Mouse (Mus musculus): ENCODE measurements around the gene 4933428G20Rik. TPM values are rescaled to one million over a fixed set of nuclear protein-coding genes. Genes with fewer than 3 reads are reported as not detected.

4933428G20Rik gene
- polyA plus RNA-seq, 1 experiment, result 1.0 TPM

GRCm38 (mm10) chr11:97531381-97532260, 31.5 kb upstream of the 4933428G20Rik start:
- Histone ChIP-seq H3K36me3 (ENCODE audit: control insufficient read depth, insufficient read depth) (no peaks in the 10 kb centered on the region), H3K4me3 (no peak overlapping the region), H3K27me3 (ENCODE audit: control insufficient read depth, insufficient read depth, insufficient read length) (peaks cover 71% of the 10 kb centered on the region), H3K79me2 (ENCODE audit: control insufficient read depth, insufficient read depth) (no peaks in the 10 kb centered on the region), H3ac (ENCODE audit: control insufficient read depth, insufficient read length) (no peak overlapping the region), H3K4me2 (ENCODE audit: low read depth) (peak overlapping the region; percentile 100)
- peak in 1 of 3 experiments; percentile 42 for TF ChIP-seq MYOD1 (IDR thresholded peaks at IDR 0.05; ENCODE audit: control insufficient read depth in 1 of 3, insufficient read length in 2 of 3, low read depth in 2 of 3)
- no peak for TF ChIP-seq POLR2A (IDR thresholded peaks at IDR 0.05; ENCODE audit: insufficient read length, low read depth)

GRCm38 (mm10) chr11:97530961-97531360, 30.8 kb upstream of the 4933428G20Rik start:
- peaks cover 69% of the 10 kb centered on the region for H3K27me3 ChIP-seq (ENCODE audit: control insufficient read depth, insufficient read depth, insufficient read length)
- H3K4me2 ChIP-seq (ENCODE audit: low read depth), result no peak overlapping the region
- no peak overlapping the region for H3ac ChIP-seq (ENCODE audit: control insufficient read depth, insufficient read length)
- H3K79me2 ChIP-seq (ENCODE audit: control insufficient read depth, insufficient read depth), result no peaks in the 10 kb centered on the region
- no peaks in the 10 kb centered on the region for H3K36me3 ChIP-seq (ENCODE audit: control insufficient read depth, insufficient read depth)
- no peak overlapping the region for H3K4me3 ChIP-seq
- TF ChIP-seq TCF3 (IDR thresholded peaks at IDR 0.05; ENCODE audit: insufficient read length, low read depth), result no peak
- no peak for TF ChIP-seq MYOD1 (IDR thresholded peaks at IDR 0.05; ENCODE audit: control insufficient read depth in 1 of 3, insufficient read length in 2 of 3, low read depth in 2 of 3)
- no peak for TF ChIP-seq MAX (IDR thresholded peaks at IDR 0.05; ENCODE audit: low read depth)
- no peak for TF ChIP-seq USF1 (IDR thresholded peaks at IDR 0.05; ENCODE audit: low read depth)
- TF ChIP-seq MYOG (IDR thresholded peaks at IDR 0.05; ENCODE audit: control insufficient read depth in 1 of 3, insufficient read depth in 1 of 3, insufficient read length in 2 of 3, low read depth in 2 of 3), result no peak
- no peak for TF ChIP-seq CEBPB (IDR thresholded peaks at IDR 0.05; ENCODE audit: insufficient read depth, poor library complexity, severe bottlenecking)
- TF ChIP-seq POLR2A (IDR thresholded peaks at IDR 0.05; ENCODE audit: insufficient read length, low read depth), result no peak
- TF ChIP-seq REST (IDR thresholded peaks at IDR 0.05; ENCODE audit: insufficient read depth, insufficient read length), result no peak
- TF ChIP-seq POLR2AphosphoS2 (IDR thresholded peaks at IDR 0.05; ENCODE audit: insufficient read length, low read depth), result no peak
- no peak for TF ChIP-seq TCF12 (IDR thresholded peaks at IDR 0.05; ENCODE audit: insufficient read depth, poor library complexity, severe bottlenecking)
- no peak for TF ChIP-seq E2F4 (IDR thresholded peaks at IDR 0.05; ENCODE audit: insufficient read depth)

- no peaks in the 10 kb centered on the region for H3K36me3 ChIP-seq (ENCODE audit: control insufficient read depth, insufficient read depth)
- peaks cover 60% of the 10 kb centered on the region for H3K27me3 ChIP-seq (ENCODE audit: control insufficient read depth, insufficient read depth, insufficient read length)
- TF ChIP-seq SRF (IDR thresholded peaks at IDR 0.05; ENCODE audit: control insufficient read depth, insufficient read length, low read depth) (no peak), CEBPB (IDR thresholded peaks at IDR 0.05; ENCODE audit: insufficient read depth, poor library complexity, severe bottlenecking) (no peak), MYOD1 (IDR thresholded peaks at IDR 0.05; ENCODE audit: control insufficient read depth in 1 of 3, insufficient read length in 2 of 3, low read depth in 2 of 3) (no peak), MAX (IDR thresholded peaks at IDR 0.05; ENCODE audit: low read depth) (no peak), USF1 (IDR thresholded peaks at IDR 0.05; ENCODE audit: low read depth) (no peak), POLR2A (IDR thresholded peaks at IDR 0.05; ENCODE audit: insufficient read length, low read depth) (no peak), TCF12 (IDR thresholded peaks at IDR 0.05; ENCODE audit: insufficient read depth, poor library complexity, severe bottlenecking) (no peak), TCF3 (IDR thresholded peaks at IDR 0.05; ENCODE audit: insufficient read length, low read depth) (no peak), MYOG (IDR thresholded peaks at IDR 0.05; ENCODE audit: control insufficient read depth in 1 of 3, insufficient read depth in 1 of 3, insufficient read length in 2 of 3, low read depth in 2 of 3) (no peak), E2F4 (IDR thresholded peaks at IDR 0.05; ENCODE audit: insufficient read depth) (no peak), POLR2AphosphoS2 (IDR thresholded peaks at IDR 0.05; ENCODE audit: insufficient read length, low read depth) (no peak), REST (IDR thresholded peaks at IDR 0.05; ENCODE audit: insufficient read depth, insufficient read length) (no peak)
- H3K4me3 ChIP-seq, result no peak overlapping the region
- no peak overlapping the region for H3K4me2 ChIP-seq (ENCODE audit: low read depth)
- H3ac ChIP-seq (ENCODE audit: control insufficient read depth, insufficient read length), result no peak overlapping the region
- H3K79me2 ChIP-seq (ENCODE audit: control insufficient read depth, insufficient read depth), result no peaks in the 10 kb centered on the region
Measured at GRCm38 (mm10) chr11:97530069-97530468, 29.9 kb upstream of the 4933428G20Rik start.

GRCm38 (mm10) chr11:97528282-97528808, 28.2 kb upstream of the 4933428G20Rik start:
- Histone ChIP-seq H3K36me3 (ENCODE audit: control insufficient read depth, insufficient read depth) (no peaks in the 10 kb centered on the region), H3K79me2 (ENCODE audit: control insufficient read depth, insufficient read depth) (no peaks in the 10 kb centered on the region), H3K4me2 (ENCODE audit: low read depth) (no peak overlapping the region), H3K27me3 (ENCODE audit: control insufficient read depth, insufficient read depth, insufficient read length) (peaks cover 43% of the 10 kb centered on the region), H3ac (ENCODE audit: control insufficient read depth, insufficient read length) (no peak overlapping the region), H3K4me3 (no peak overlapping the region)
- TF ChIP-seq MYOD1 (IDR thresholded peaks at IDR 0.05; ENCODE audit: control insufficient read depth in 1 of 3, insufficient read length in 2 of 3, low read depth in 2 of 3) (no peak), MAX (IDR thresholded peaks at IDR 0.05; ENCODE audit: low read depth) (no peak), MYOG (IDR thresholded peaks at IDR 0.05; ENCODE audit: control insufficient read depth in 1 of 3, insufficient read depth in 1 of 3, insufficient read length in 2 of 3, low read depth in 2 of 3) (no peak), TCF12 (IDR thresholded peaks at IDR 0.05; ENCODE audit: insufficient read depth, poor library complexity, severe bottlenecking) (no peak), SRF (IDR thresholded peaks at IDR 0.05; ENCODE audit: control insufficient read depth, insufficient read length, low read depth) (no peak), USF1 (IDR thresholded peaks at IDR 0.05; ENCODE audit: low read depth) (no peak), E2F4 (IDR thresholded peaks at IDR 0.05; ENCODE audit: insufficient read depth) (no peak)

GRCm38 (mm10) chr11:97525313-97525712, 25.2 kb upstream of the 4933428G20Rik start:
- TF ChIP-seq E2F4 (IDR thresholded peaks at IDR 0.05; ENCODE audit: insufficient read depth) (no peak), MAX (IDR thresholded peaks at IDR 0.05; ENCODE audit: low read depth) (no peak), MYOD1 (IDR thresholded peaks at IDR 0.05; ENCODE audit: control insufficient read depth in 1 of 3, insufficient read length in 2 of 3, low read depth in 2 of 3) (no peak), POLR2AphosphoS2 (IDR thresholded peaks at IDR 0.05; ENCODE audit: insufficient read length, low read depth) (no peak), TCF12 (IDR thresholded peaks at IDR 0.05; ENCODE audit: insufficient read depth, poor library complexity, severe bottlenecking) (no peak), TCF3 (IDR thresholded peaks at IDR 0.05; ENCODE audit: insufficient read length, low read depth) (no peak), POLR2A (IDR thresholded peaks at IDR 0.05; ENCODE audit: insufficient read length, low read depth) (no peak), SRF (IDR thresholded peaks at IDR 0.05; ENCODE audit: control insufficient read depth, insufficient read length, low read depth) (no peak), REST (IDR thresholded peaks at IDR 0.05; ENCODE audit: insufficient read depth, insufficient read length) (no peak), USF1 (IDR thresholded peaks at IDR 0.05; ENCODE audit: low read depth) (no peak), CEBPB (IDR thresholded peaks at IDR 0.05; ENCODE audit: insufficient read depth, poor library complexity, severe bottlenecking) (no peak), MYOG (IDR thresholded peaks at IDR 0.05; ENCODE audit: control insufficient read depth in 1 of 3, insufficient read depth in 1 of 3, insufficient read length in 2 of 3, low read depth in 2 of 3) (no peak)
- no peak overlapping the region for H3K4me2 ChIP-seq (ENCODE audit: low read depth)
- no peaks in the 10 kb centered on the region for H3K79me2 ChIP-seq (ENCODE audit: control insufficient read depth, insufficient read depth)
- H3K36me3 ChIP-seq (ENCODE audit: control insufficient read depth, insufficient read depth), result no peaks in the 10 kb centered on the region
- H3K4me3 ChIP-seq, result no peak overlapping the region
- H3K27me3 ChIP-seq (ENCODE audit: control insufficient read depth, insufficient read depth, insufficient read length), result peaks cover 35% of the 10 kb centered on the region
- H3ac ChIP-seq (ENCODE audit: control insufficient read depth, insufficient read length), result no peak overlapping the region

All from myocyte (in vitro differentiated cells).